Mouse (Mus musculus): ENCODE measurements at regions not wholly inside any gene's neighbourhood (a gene's known extent, or its start where the extent isn't known, plus 50 kb on each side); places are given as distances from the start of the nearest gene placed in this dataset.

DNA sequence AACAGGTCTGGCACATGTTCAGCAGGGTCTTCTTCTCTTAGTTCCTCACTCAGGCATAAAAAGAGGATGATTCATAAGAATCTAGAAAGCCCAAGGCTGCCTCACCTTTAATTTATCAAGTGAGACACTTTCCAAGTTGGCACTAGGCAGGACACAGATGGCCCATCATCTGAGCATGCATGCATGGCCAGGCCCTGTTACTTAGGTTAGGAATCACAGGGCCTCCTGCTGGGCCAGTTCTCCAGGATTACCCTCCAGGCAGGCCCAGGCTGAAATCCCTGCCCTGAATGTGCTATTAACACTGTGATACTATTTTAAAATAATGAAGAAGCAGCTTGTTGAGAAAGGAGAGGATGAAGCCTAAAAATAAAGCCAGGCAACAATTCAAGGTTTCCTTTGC, 304.5 kb downstream of the Elavl2 start:
- TF ChIP-seq CTCF (IDR thresholded peaks at IDR 0.05; ENCODE audit: low read depth) (no peak), EP300 (optimal IDR thresholded peaks at IDR 0.05) (no peak)
